Mouse (Mus musculus) frontal cortex, postnatal 14 days (tissue): ENCODE measurements around the gene Csf3r.
A peak's percentile ranks its signal among the peaks of the same experiment; 100 is the strongest.
"Not testable (repeated sequence)": the region's sequence is repeated elsewhere in the genome, so short reads cannot be mapped to it uniquely, and the experiment has no call there.

Experiments
- DNase-seq, 2 experiments: peaks; one replicate each; pipeline ENCODE4 v3.0.0; 2022; ENCODE audit warnings: low spot score in 2 of 2

Csf3r gene

DNA sequence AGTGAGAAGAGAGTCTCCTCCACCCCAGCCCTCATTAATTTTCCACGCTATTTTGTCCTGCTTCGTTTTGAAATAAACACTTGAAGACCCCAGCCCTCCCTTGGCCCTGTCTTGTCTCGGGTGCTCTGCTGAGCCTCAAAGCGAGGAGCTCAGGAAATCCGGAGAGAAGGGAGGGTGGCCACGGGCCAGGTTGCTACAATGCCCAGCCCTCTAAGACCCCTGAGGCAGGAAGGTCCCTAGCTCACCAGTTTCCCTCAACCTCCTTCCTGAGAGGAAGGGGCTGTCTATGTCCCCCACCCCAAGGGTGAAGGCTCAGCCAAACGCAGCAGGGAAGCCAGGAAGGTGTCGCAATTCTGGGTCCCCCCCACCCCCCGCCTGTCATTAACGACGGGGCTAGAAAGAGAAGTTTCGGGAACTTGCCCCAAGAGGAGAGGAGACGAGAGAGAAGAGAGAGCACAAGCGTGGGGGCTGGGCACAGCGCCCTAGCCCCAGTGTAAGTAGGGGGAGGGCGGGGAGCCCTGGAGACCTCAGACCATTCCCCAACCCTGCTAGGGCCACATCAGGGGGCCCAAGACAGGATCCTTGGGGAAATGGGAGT is at the start of gene Csf3r:
TSS of gene Csf3r (plus strand) at position 248 of the 598 bp plus-strand sequence.
- DNase-seq, result no peak

DNA sequence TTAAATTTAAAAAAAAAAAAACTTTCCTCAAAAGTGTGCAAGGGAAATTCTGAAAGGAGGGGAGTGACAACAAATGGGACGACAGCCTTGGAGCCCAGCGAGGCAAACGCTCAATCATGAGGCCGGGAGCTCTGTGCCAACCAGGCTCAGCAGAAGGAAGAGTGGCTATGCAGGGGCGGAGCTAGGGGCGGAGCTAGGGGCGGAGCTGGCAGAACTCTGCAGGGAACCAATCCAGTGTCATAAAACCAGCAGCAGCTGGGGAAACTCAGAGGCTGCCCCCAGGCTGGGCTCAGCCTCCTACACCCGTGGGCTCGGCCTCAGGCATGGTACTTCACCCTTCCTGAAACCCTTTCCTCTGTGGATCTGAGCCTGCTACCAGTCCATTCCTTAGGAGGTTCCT is 46.6 kb upstream of the Csf3r start:
- DNase-seq, result no peak

DNA sequence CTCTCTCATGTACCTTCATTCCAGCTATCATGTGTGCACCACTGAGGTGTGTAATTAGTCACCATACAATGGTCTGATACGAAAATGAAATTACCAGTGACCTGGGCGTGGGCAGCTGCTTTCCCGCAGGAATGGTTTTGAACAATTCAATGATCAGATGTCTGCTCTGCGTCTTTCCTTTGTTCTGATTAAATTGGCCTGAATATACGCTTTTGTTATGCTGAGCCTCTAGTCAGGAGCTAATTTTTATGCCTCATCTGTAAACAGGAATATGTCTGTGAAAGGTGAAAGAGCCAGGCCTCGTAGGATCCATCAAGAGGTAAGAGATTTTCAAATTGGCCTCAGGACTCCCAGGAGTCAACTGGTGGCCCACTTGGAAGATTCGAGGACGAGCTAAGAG is 41.1 kb upstream of the Csf3r start:
- no peak for DNase-seq

DNA sequence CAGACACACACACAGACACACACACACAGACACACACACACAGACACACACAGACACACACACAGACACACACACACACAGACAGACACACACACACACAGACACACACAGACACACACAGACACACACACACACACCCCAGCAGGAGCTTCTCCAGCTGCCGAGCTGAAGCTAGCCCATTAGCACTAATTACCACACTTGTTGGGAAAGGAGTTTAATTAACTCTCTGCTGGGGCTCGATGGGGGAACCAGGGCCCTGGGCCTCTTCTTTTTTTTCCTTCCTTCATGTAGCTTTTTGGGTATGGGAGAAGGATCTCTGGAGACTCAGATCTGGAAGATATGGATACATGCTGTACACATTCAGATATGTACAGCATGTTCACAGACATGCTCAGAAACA is 38.6 kb upstream of the Csf3r start:
- DNase-seq, result not testable (repeated sequence)

DNA sequence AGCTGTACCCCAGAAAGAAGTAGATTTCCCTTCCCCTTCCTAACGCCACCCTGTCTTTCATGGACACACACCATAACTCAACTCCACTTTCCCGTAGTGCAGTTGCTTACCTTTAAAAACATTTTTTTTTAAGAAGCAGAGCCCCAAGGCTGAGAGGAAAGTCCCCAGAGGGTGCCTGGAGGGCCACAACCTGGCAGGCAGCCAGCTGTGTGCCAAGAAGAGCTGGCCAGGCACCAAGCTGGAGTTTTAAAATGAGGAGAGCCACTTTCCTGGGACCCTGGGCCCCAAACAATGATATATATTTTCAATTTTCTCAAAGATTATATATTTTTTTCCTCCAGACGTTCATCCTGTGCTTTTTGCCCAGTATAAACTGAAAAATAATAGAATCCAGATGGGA is 37.3 kb upstream of the Csf3r start:
- no peak for DNase-seq

DNA sequence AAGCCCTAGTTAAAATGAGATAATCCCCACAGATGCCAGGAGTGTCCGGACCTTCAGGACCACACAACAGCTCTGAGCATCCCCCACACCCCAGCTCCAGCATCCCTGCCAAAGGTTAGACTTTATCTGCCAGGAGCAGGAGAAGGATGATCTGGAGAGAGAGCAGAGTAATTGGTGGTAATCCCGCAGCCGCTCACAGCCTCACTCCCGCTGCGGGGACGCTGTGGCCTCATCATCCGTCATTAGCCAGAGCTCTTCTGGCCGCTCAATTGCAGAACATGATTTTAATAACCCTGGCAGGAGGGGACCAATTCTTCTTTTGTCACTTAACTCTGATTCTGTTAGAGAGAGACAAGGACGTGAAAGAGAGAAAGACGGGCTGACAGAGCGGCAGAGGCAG is 35.3 kb upstream of the Csf3r start:
- no peak for DNase-seq

DNA sequence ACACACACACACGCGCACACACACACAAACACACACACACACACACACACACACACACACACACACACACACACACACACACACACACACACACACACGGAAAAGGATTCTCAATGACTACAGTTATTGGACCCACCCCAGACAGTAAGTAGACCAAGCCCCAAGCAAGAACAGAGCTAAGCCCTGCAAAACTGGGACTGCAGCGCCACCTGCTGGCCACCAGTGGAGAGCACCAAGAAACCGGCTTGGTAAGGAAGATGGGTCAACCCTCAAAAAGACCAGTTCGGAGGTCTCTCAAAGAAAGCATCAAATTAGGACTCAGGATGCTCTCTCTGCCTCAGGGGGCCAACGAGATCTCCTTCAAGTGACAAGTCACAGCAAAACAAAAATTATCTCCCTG is 34.2 kb upstream of the Csf3r start:
- DNase-seq, result peak; percentile 23 to 75

DNA sequence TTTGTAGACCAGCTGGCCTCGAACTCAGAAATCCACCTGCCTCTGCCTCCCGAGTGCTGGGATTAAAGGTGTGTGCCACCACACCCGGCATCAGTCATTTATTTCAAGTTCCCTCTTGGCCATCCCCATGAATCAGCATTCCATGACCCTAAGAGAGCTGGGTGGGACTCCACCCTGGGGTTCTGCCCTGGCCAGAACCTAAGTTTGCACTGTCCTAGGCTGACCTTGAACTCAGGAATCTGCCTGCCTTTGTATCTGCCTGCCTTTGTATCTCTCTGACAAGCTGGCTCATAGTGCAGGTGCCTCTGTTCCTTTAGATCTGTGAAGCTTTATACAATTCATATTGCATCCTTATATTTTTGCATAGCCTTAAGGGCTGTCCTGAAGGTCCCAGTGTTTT is 32.1 kb upstream of the Csf3r start:
- DNase-seq, result no peak

DNA sequence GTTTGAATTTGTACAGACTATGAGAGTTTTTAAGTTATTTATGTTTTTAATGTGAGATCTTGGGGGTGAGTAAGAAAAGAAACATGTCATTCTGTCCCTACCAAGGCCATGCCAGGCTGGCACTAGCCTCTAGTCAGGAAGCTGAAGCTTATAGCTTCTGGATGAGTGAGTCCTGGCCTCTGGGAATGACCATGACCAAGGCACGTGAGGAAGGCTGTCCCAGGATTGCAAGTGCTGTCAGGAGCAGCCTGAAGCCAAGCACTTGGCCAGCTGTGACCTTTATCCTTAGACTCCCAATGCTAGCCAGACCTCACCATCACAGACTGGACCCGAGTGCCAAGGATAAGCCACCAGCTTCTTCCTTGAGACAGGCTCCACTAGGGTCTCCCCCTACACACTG is 31.4 kb upstream of the Csf3r start:
- DNase-seq, result no peak

DNA sequence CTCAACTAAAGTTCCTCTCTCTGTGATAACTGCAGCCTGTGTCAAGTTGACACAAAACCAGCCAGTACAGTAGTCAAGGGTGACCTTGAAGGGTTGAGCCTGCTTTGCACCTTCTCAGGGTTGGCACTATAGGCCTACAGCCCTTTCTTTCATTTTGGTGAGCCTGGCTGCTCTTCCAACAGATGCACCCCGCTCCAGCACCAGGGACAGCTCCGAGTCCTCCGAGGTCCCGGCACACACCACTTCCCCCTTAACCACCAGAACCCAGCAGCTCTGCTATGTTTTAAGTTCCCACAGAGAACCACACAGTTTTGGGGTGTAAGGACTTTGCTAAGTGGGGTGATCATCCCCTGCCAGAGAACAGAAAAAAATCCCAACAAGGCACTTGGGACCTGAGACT is 27.8 kb upstream of the Csf3r start:
- no peak for DNase-seq

DNA sequence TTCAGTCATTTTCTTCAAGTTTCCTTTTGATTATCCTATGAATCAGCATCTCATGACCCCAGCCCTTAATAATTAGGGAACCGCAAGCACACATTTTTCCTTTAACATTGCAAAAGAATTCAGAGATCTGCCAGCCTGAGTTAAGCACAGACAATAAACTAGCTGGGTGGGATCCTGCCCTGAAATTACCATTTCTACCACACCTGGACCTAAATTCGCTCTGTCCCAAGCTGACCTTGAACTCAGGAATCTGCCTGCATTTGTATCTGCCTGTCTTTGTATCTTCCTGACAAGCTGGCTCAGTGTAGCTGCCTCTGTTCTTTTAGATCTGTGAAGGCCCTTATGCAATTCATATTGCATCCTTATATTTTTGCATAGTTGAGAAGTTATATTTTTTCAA is 26.5 kb upstream of the Csf3r start:
- no peak for DNase-seq

DNA sequence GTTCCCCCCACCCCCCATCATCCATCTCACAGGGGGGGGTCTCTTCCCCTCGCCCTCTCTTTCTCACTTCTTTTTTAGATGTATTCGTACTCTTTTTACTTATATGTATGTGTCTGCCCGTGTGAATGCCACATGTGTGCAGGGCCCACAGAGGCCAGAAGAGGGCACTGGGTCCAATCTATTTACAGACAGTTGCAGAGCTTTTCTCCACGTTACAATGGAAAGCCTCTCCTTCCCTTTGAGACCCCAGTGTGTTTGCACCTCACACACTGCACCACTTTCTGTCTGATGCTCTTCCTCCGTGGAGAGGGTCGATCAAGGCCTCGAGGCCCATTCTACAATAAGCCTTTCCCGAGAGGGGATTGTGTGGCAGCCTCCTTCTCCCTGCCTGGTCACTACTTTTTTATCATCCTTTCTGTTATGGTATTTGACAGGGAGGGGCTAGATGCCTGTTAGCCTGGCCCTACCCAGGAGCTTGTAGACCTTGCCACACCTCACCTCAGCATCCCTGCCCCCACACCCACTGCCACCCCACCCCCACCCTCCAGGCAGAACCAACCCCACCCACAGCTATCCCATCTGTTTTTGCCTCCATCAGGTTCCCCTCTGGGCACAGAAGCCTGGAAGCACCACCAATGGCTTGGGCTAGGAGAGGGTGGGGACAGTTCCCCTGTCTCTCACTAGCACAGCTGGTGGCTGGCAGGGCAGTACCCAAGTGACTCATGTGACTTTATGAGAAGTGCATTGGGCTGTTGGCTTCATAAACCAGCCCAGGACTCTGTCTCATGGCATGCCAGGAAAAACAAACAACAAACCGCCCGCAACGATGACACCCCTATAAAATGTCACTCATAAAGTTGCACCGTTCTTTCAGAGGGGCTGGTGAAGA is 22.8 kb upstream of the Csf3r start:
- DNase-seq, result no peak

DNA sequence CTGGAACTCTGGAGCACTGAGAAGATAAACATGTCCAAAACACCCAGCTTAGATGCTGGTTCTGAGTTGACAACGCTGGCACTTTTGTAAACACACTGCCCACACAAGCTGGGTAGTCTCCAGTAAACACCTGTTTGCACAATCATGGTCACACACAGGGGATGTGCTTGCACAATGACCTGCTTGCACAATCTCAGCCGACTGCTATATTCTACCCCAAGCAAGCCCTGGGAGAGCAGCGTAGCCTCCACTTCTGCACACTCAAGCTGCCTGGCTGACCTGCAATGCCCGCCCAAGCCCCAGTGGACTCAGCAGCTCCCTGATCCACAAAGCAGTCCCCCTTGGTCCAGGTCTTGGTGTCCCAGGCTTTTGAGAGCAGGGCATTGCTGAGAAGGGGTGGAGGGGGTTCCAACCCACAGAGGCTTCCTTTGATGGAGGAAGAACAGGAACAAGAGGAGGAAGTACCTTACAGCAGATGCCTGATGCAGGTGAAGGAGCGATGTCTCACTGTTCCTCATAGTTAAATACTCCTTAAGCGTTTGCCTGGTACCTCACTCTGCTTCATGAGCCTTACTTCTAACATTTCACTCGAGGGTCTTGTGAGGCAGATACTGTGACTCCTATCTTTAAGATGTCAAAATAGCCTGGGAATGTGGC is 6.5 kb upstream of the Csf3r start:
- no peak for DNase-seq

DNA sequence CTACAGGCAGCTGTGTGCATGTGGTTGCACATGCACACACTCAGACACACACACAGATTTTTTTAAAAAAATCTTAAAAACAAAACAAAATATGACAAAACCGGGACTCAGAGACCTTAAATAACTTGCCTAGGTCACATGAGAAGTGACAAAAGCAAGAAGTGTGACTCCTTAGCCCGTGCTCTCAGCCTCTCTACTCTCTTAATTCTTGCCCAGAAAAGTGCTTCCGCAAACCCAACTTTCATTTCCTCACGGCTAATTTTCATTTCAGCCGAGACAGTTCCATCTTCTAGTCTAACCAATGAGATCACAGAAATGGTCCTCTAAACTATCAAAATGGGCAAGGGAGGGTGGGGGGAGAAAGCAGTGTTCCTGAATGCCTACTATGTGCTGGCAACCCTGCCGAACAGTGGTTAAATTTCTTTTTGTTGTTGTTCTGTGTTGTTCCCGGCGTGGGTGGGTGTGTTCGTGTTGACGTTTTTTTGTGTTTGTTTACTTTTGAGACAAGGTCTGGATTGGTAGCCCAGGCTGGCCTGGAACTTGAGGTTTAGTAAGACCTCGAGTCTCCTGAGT is 5.3 kb upstream of the Csf3r start:
- no peak for DNase-seq

DNA sequence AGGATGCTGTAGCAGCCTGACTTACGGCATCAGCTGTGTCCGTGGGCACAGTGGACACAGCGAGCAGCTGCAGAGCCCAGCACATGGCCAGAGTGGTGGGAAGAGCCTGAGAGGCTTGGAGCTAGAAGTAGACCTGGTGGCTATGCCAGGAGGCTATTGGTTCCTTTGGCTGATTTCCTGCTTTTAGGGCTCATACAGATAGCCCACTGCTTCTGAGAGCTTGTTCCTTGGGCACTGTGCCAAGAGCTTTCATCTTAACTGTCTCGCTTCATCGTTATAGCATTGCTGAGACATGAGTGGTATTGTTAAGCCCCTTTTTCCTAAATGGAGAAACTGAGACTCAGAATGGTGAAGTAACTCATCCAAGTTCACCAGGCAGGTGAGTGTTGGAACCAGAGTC is 1.5 kb downstream of the Csf3r start:
- DNase-seq, result no peak

DNA sequence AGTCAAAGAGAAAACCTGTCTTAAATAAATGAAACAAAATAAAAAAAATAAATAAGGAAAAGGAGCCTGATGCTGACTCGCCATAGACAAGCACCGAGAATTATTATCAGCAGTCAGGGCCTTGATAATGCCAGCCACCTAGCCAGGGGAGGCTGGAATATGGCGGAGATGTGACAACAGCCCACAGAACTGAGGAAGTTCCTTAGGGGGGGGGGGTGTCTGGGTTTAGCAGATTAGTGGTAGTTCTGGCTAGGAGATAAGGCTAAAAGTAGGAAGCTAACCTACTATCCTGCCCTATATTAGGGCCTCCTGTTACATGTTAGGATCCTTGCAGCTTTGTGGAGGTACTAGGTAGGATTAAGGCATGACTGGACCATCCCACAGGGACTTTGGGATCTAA is 3.6 kb downstream of the Csf3r start:
- DNase-seq, result no peak

DNA sequence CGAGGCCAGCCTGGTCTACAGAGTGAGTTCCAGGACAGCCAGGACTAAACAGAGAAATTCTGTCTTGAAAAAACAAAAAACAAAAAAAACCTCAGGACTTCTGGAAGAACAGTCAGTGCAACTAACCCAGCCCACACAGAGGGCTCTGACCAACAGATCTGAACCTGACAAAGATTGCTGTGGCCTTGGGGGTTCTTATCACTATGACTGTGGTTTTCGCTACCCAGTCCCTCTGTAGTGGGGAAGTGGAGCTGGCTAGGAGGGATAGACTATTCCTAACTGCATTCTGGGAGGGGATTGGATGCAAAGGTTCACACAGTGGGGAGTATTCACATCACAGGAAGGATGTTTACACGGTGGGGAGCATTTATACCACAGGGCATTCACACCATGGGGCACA is 4.7 kb downstream of the Csf3r start:
- no peak for DNase-seq

DNA sequence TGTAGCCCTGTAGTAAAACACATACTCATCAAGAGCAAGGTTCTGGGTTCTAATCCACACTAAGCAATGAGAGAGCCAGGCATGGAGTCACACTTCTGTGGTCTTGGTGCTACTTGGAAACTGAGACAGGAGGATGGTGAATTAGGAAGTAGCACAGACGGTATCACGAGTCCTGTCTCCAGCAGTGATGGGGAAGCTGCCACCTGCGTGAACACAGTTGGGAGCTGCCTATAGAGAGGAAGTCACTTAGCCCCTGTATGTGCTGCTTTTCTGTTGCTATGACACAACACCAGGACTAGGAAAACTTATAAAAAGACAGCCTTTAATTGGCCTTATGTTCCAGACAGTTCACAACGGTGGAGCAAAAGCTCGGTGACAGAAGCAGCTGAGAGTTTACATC is 6.4 kb downstream of the Csf3r start:
- no peak for DNase-seq

DNA sequence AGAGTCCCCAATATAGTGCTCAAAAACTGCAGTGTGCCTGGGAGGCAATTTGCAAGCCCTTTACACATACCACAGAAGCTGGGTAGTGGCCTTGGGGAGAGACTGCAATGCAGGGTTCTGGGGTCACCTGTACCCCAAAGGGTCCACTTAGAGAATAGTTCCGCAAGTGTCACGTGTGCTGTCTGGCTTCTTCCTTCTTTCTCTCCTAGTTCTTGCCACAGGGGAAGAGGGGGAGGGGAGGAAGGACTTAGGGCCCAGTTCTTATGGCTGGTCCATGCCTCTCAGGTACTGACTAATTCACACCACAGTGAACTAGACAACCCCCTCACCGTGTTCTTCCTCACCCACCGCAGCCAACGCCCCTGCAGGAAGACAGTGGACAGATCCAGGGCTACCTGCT is 11.1 kb downstream of the Csf3r start:
- no peak for DNase-seq

DNA sequence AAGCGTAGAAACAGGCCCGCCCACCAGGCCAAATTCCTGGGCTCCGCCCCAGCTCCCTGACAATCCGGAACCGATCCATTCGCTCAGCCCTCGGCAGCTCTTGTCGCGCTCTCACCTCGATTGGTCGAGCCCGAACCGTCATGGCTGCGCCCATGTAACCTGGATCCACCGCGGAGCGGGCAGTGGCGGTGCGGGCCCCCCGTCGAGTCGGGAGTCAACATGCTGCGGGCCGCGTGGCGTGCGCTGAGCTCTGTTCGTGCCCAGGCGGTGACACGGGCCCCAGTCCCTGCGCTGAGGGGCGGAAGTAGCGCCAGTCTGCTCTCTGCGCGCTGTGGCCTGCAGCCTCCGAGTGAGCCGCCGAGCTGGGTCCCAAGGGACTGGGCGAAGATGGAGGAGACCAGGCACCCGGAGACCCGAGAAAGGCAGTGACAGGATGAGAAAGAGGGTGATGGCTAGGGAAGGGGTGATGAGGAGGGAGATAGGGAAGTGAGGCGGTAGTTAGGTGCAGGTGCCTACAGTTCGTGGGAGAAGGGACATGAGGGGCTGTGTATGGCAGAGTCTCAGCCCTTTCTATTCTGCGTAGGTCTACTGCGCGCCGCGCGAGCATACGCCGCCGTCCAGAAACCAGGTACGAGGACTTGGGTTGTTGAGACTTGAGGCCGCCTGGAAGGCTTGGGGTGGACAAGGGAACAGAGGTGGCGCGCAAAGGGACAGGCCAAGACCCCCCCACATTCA is 22.7 kb downstream of the Csf3r start, which contains the start of gene Mrps15:
TSS of gene Mrps15 (plus strand) at position 75 of the 735 bp plus-strand sequence.
- peak; percentile 70 to 79 for DNase-seq

DNA sequence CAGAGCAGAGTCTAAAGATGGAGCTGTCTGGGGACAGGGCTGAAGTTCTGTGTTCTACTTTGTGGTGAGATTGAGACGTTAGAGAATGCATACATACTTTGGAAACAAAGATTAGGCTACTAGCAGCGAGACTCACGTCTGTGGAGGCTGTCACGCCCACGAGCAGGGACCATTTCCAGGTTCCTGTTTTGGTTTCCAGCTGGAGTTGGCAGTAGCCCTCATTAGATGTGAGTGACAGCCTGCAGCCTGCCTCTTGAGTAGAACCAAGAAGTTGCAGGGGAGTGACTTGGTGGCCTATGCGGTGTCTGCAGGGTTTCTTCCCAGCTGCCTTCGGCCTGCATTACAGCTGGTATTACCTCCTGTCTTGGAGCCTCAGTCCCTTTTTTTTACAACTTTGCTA is 27.3 kb downstream of the Csf3r start:
- DNase-seq, result peak; percentile 30 to 34
